Mouse (Mus musculus) heart, postnatal 14 days (tissue): Measurements from ENCODE around the gene Hp. TPM values are rescaled to one million over a fixed set of nuclear protein-coding genes. Genes with fewer than 3 reads are reported as not detected.

Experiments
- DNase-seq, 2 experiments: peaks; one replicate each; pipeline ENCODE4 v3.0.0; 2021 to 2022
- intact Hi-C: fragments of 180-260 bp; cut with DNase I; formaldehyde crosslinking; loops from one replicate; pipeline ENCODE4 v1.15.1; 2025
- total RNA-seq, 2 experiments: library from RNA; stranded (reverse); gene quantifications; 2 replicates each; pipeline ENCODE4 v1.2.3; 2021

Hp gene
- total RNA-seq, 2 experiments from 2014 or later = 18.7 to 51.9 TPM

DNA sequence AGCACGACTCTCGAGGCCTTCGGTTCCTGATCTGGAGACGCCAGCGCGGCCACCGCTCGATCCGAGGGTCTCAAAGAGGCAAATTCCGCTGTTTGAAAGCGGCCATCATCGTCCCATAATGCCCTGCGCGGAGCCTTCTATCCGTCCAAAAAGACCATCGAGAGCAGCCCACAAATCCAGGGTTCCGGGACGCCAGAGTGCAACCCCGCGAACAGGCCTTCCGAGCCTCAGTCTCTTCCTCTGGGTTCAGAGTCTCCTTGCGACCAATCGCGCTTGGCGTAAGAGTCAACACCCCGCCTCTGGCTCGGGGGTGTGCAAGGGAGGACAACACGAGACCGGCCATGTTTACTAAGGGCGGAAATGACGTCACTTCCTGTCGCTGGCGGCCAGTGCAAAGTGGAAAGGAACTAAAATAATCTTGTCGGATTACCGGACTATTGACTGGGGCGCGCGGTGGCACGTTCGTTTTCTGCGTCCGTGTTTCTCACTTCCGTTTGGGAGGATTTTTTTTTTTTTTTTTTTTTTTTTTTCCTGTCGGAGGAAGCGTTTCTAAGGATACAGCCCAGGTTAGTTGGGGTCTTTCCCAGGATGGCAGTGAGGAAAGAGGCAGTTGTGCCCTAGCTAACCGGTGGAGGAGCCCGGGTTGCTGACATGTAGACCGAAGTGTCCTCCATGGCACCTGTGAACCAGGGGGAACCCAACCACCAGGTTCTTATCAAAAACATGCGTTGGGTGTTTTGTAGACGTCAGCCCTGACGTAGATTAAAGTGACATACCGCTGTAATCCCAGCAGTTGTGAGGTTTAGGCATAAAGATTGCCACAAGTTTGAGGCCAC, 13.3 kb downstream of the Hp start, which contains the start of the genes Dhx38 and Txnl4b:
Gene Dhx38 (minus strand): TSS at position 364 of the 836 bp plus-strand sequence.
Gene Txnl4b (plus strand): TSS at position 395 of the 836 bp plus-strand sequence.
- intact Hi-C loops = loop anchor here (2.0 kb wide), 1 partner anchor 41 kb away; no protein-coding TSS in a partner anchor
- peak; percentile 96 to 99 for DNase-seq

GRCm38 (mm10) chr8:109564766-109565165, 14.2 kb downstream of the Hp start:
- no peak for DNase-seq
- intact Hi-C loops = no loop called here

GRCm38 (mm10) chr8:109563881-109564280, 15.1 kb downstream of the Hp start:
- intact Hi-C loops = no loop called here
- no peak for DNase-seq

GRCm38 (mm10) chr8:109551663-109552062, 27.3 kb downstream of the Hp start:
- peak; percentile 12 to 28 for DNase-seq
- intact Hi-C loops = no loop called here

DNA sequence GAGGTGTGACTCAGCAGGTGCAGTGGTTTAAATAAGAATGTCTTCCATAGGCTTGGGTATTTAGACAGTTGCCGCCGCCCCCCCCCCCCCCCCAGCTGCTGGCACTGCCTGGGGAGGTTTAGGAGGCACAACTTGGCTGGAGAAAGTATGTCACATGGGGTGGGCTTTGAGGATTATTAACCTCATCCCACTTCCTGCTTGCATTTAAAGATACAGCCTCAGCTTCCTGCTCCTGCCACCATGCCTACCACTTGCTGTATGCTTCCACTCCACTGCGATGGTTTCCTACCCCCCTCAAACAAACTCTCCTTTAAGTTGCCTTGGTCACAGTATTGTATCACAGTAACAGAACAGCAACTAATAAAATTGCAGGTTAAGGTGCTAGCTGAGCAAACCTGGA, 34.9 kb downstream of the Hp start:
- DNase-seq = no peak
- intact Hi-C loops = no loop called here

DNA sequence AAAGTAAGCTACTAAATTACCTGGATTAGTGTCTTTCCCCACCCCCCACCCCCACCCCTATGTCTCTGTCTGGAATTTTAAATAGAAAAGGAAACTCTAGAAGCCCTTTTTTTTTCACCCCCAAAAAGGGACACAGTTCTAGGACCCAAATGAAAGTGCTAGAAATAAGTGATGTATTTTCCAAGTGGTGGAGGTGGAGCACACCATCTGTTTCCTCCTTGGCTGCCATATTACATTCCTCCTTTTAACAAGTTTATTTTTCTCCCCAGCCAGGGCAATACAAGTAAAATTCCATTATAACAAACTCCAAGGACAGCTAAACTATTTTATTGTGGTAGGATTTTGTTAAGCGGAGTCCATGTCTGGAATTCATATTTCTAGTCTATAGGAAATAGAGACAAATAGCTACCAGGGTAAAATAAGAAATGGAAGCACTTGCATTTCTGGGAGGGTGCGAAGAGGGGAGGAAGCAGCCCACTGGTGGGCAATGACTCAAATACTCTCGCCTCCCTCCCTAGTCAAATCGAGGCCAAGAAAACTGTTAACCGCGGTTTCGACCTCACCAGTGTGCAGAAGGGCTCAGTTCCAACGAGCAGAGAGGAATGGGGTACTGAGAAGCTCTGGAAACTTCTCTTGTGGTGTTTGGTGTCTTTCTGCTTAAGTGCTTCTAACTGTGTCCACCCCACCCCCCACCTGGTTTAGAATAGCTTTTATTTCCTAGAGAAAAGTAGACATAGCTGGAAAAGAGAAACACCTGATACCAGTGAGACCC, 36.0 kb downstream of the Hp start:
- intact Hi-C loops = no loop called here
- DNase-seq = no peak

DNA sequence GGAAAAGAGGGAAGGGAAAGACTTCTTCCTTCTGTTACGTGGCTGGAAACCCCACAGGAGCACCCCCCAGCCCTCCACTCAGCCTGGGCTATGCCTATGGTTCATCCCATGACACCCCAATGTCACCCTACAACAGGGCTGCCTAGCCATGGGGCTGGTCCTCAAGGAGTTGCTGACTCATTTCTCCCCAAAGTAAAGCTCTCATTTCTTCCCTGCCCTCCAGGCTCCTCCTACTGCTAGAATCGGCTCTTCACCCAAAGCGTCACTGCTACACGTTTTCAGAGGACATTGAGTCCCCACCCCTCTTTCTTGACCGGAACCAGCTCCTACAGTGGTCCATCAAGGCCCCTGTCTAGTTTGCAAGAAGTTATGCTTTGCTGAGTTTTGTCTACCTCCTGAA, 36.8 kb downstream of the Hp start:
- intact Hi-C loops = no loop called here
- DNase-seq = no peak

GRCm38 (mm10) chr8:109536703-109537102, 42.3 kb downstream of the Hp start:
- peak; percentile 75 to 84 for DNase-seq
- intact Hi-C loops = loop anchor here (5.0 kb wide), 2 partner anchors 1719 to 1934 kb away; no protein-coding TSS in a partner anchor

DNA sequence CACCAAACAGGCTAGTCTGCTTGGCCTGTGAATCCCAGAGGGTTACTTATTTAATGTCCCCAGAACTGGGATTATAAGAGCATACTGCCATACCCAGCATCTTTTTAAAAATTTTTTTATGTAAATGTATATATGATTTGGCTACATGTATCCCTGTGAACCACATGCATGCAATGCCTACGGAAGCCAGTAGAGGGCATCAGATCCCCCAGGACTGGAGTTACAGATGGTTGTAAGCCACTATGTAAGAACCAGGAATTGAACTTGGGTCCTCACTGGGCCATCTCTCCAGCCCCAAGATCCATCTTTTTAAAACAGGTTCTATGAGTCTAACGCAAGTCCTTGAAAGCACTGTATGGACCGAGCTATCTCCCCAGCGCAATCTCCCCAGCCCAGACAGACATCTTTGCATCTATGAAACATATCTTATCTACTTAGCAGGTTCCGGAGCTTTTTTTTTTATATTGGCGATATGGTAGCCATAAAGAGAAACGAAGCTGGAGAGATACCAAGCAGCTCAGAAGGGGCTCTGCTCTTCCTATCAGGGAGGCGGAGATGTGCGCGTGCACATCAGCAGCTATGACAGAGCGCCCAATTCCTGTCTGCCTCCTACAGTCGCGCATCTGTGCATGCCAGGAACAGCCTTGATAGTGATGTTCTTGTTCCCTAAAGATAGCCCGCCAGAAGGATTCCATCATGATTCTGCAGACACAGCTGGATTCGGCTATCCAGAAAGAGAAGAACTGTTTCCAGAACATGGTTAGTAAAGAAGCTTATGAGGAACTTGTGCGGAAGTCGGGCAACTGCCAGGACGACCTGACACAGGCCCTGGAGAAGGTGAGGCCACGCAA, 43.6 kb downstream of the Hp start:
- intact Hi-C loops = loop anchor here (5.0 kb wide), 2 partner anchors 1718 to 1933 kb away; no protein-coding TSS in a partner anchor
- DNase-seq = peak; percentile 30 to 49

Other genes with a start within 250 kb of the Hp start
- not detected for gene Pmfbp1, start 85.1 kb downstream of the Hp start, total RNA-seq
- gene Dhx38, start 13.3 kb downstream of the Hp start, total RNA-seq = 10 to 100 TPM; 14.0 to 14.6 TPM
- gene Txnl4b, start 13.3 kb downstream of the Hp start, total RNA-seq = 1 to 10 TPM; 4.4 to 5.0 TPM
- 10 to 100 TPM; 18.3 to 20.8 TPM for gene Dhodh, start 29.5 kb upstream of the Hp start, total RNA-seq
- gene Pkd1l3, start 35.3 kb upstream of the Hp start, total RNA-seq = under 1 TPM in 1 of 2 experiments, not detected in 1; 0.10 TPM
- 10 to 100 TPM; 48.1 to 53.0 TPM for gene Ist1, start 114.1 kb upstream of the Hp start, total RNA-seq
- gene Zfp821, start 126.4 kb upstream of the Hp start, total RNA-seq = 10 to 100 TPM in 1 of 2 experiments, 1 to 10 TPM in 1; 8.6 to 10.4 TPM
- 10 to 100 TPM; 24.1 to 28.0 TPM for gene Atxn1l, start 158.6 kb upstream of the Hp start, total RNA-seq
- gene Ap1g1, start 199.4 kb upstream of the Hp start, total RNA-seq = 10 to 100 TPM; 43.0 to 45.3 TPM